In the genomic region with DNA sequence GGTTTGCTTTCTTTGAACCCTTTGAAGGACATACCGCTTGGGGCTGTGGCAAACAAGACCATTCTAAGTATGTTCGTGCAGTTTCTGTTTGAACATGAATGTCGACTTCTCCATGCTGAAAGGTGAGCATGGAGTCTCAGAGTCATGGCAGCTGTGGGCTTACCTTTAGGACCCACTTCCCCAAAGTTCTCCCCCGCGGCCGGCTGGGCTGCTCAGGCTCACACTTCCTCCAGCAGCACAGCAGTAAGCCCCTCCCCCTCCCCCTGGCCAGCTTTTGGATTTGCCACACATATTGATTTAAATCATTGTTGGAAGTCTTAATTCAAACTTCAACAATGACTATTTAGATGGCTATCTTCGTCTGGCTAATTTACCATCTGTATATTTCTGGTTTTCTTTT, we compare ENCODE assay signal across 10 mouse cellular contexts. TPM values are rescaled to one million over a fixed set of nuclear protein-coding genes. Genes with fewer than 3 reads are reported as not detected.
DNase-seq lines count a peak whose midpoint lies in the region; ATAC-seq and TF ChIP-seq lines count a peak whose summit lies in the region.
"Had no signal": no experiment of that assay in that cellular context is flagged by ENCODE, and none has a peak within 500 bp of the region (broad histone marks: within the 10 kb centered on the region; RNA-seq: fewer than 3 reads in every experiment).

No protein-coding gene starts in this region.

- no peak for ATAC-seq in heart, embryonic 16.5 days (replicated peaks; ENCODE audit: extremely low read depth, insufficient read depth, low FRiP score)
- no peak for ATAC-seq in hindbrain, postnatal 0 days
- ATAC-seq in midbrain, embryonic 13.5 days: no peak

- H3K9ac ChIP-seq in heart, embryonic 16.5 days (ENCODE audit: low read length): no peak overlapping the region
- H3K9ac ChIP-seq in hindbrain, postnatal 0 days (replicated peaks; ENCODE audit: low read length): no peak overlapping the region
- 0 out of 2 replicates have a peak overlapping the region, but pooled peaks have one; percentile 36 for H3K9ac ChIP-seq in midbrain, embryonic 13.5 days (replicated peaks)

- peak overlapping the region; percentile 29 for H3K4me3 ChIP-seq in heart, embryonic 16.5 days (ENCODE audit: low read length)
- H3K4me3 ChIP-seq in embryonic facial prominence, embryonic 10.5 days: peak overlapping the region; percentile 46
- H3K4me3 ChIP-seq in hindbrain, postnatal 0 days (ENCODE audit: low read length): no peak overlapping the region
- 0 out of 2 replicates have a peak overlapping the region, but pooled peaks have one; percentile 1 for H3K4me3 ChIP-seq in midbrain, embryonic 13.5 days (replicated peaks)
- no peak overlapping the region for H3K4me3 ChIP-seq in lung, adult 2 months (replicated peaks; ENCODE audit: extremely low read depth, low read depth, low read length)

- H3K27me3 ChIP-seq in heart, embryonic 16.5 days (ENCODE audit: control insufficient read depth, insufficient read depth, low read length): no peaks in the 10 kb centered on the region; the same call in 1 of the 2 replicates
- H3K27me3 ChIP-seq in embryonic facial prominence, embryonic 10.5 days (replicated peaks; ENCODE audit: low read depth, poor library complexity, severe bottlenecking): peaks cover 13% of the 10 kb centered on the region
- H3K27me3 ChIP-seq in hindbrain, postnatal 0 days (ENCODE audit: insufficient read depth, low read length): no peaks in the 10 kb centered on the region
- 0 out of 2 replicates have a peak, but pooled peaks cover 3% of the 10 kb centered on the region for H3K27me3 ChIP-seq in midbrain, embryonic 13.5 days
- H3K27me3 ChIP-seq: CH12.LX had no signal

- no peak for TF ChIP-seq CTCF in hindbrain, postnatal 0 days (IDR thresholded peaks at IDR 0.05; ENCODE audit: low read depth)
- TF ChIP-seq CTCF in lung, adult 2 months (IDR thresholded peaks at IDR 0.05; ENCODE audit: insufficient read depth, low read length): no peak

- H3K36me3 ChIP-seq in heart, embryonic 16.5 days (ENCODE audit: control insufficient read depth, insufficient read depth): no peaks in the 10 kb centered on the region
- H3K36me3 ChIP-seq in embryonic facial prominence, embryonic 10.5 days (replicated peaks): no peaks in the 10 kb centered on the region
- H3K36me3 ChIP-seq in hindbrain, postnatal 0 days (ENCODE audit: insufficient read depth, low read length): no peaks in the 10 kb centered on the region
- no peaks in the 10 kb centered on the region for H3K36me3 ChIP-seq in midbrain, embryonic 13.5 days

- H3K27ac ChIP-seq in heart, embryonic 16.5 days (ENCODE audit: low read length): no peak overlapping the region
- no peak overlapping the region for H3K27ac ChIP-seq in embryonic facial prominence, embryonic 10.5 days (replicated peaks)
- no peak overlapping the region for H3K27ac ChIP-seq in hindbrain, postnatal 0 days
- no peak overlapping the region for H3K27ac ChIP-seq in midbrain, embryonic 13.5 days

- no peaks in the 10 kb centered on the region for H3K4me1 ChIP-seq in heart, embryonic 16.5 days (ENCODE audit: control insufficient read depth, insufficient read depth, low read length)
- peaks cover 14% of the 10 kb centered on the region for H3K4me1 ChIP-seq in embryonic facial prominence, embryonic 10.5 days
- H3K4me1 ChIP-seq in hindbrain, postnatal 0 days (ENCODE audit: insufficient read depth, low read length): 0 out of 2 replicates have a peak, but pooled peaks cover 3% of the 10 kb centered on the region
- peaks cover 11% of the 10 kb centered on the region for H3K4me1 ChIP-seq in midbrain, embryonic 13.5 days (replicated peaks)
- no peaks in the 10 kb centered on the region for H3K4me1 ChIP-seq in lung, adult 2 months (ENCODE audit: control insufficient read depth, insufficient read depth, low read length)

- peak overlapping the region; percentile 52 for H3K4me2 ChIP-seq in heart, embryonic 16.5 days (ENCODE audit: low read depth, low read length)
- H3K4me2 ChIP-seq in hindbrain, postnatal 0 days (ENCODE audit: low read depth, low read length): peak overlapping the region; percentile 46
- peak overlapping the region; percentile 43 for H3K4me2 ChIP-seq in midbrain, embryonic 13.5 days (replicated peaks)

- H3K9me3 ChIP-seq in heart, embryonic 16.5 days (replicated peaks; ENCODE audit: control insufficient read depth, low read length): no peaks in the 10 kb centered on the region
- no peaks in the 10 kb centered on the region for H3K9me3 ChIP-seq in embryonic facial prominence, embryonic 10.5 days
- no peaks in the 10 kb centered on the region for H3K9me3 ChIP-seq in hindbrain, postnatal 0 days (ENCODE audit: low read length)
- H3K9me3 ChIP-seq in midbrain, embryonic 13.5 days: no peaks in the 10 kb centered on the region

- DNase-seq in heart, postnatal 25 days (ENCODE audit: low spot score): no peak
- DNase-seq in embryonic facial prominence, embryonic 10.5 days (ENCODE audit: low spot score): peak; percentile 46
- no peak for DNase-seq in hindbrain, postnatal 0 days (ENCODE audit: low spot score)
- no peak for DNase-seq in layer of hippocampus, adult 18-20 months (ENCODE audit: low spot score in 2 of 2)
- DNase-seq in lung, adult 2 months: no peak
- no peak for DNase-seq in spleen, postnatal 10 days (ENCODE audit: low spot score in 2 of 2)
- DNase-seq: kidney, adult 8-10 months had no signal

- intact Hi-C loops in heart, postnatal 25 days (cut with DNase I): no loop called here

- WGBS in heart, embryonic 16.5 days: 13% methylated on average over 7 of the region's 7 CpGs
- WGBS in embryonic facial prominence, embryonic 10.5 days: 11% methylated on average over 7 of the region's 7 CpGs
- 16% methylated on average over 7 of the region's 7 CpGs for WGBS in hindbrain, postnatal 0 days
- WGBS in midbrain, embryonic 13.5 days: 13% methylated on average over 7 of the region's 7 CpGs
- 11% methylated on average over 7 of the region's 7 CpGs for WGBS in lung, adult 2 months

- TF ChIP-seq POLR2A in lung, adult 2 months (IDR thresholded peaks at IDR 0.05; ENCODE audit: borderline replicate concordance, extremely low read depth, low read depth, low read length): no peak

RNA-seq across cellular contexts. Expression of a gene that starts 44.7 kb away (rescaled TPM):
- 125 and 156 TPM in 2 replicates for polyA plus RNA-seq in heart, embryonic 16.5 days (2015; fragmentation: Nextera tagmentation; extraction: Ambion mirVana)
- total RNA-seq in heart, postnatal 25 days (2021): 10 to 100 TPM; 68.6 to 72.8 TPM
- 153 and 165 TPM in 2 replicates for polyA plus RNA-seq in embryonic facial prominence, embryonic 10.5 days (2016; fragmentation: Nextera tagmentation; extraction: Ambion mirVana)
- total RNA-seq in hindbrain, postnatal 0 days (2014; rRNA removed): 33.4 and 40.8 TPM in 2 replicates
- 148 and 151 TPM in 2 replicates for polyA plus RNA-seq in hindbrain, postnatal 0 days (2015; fragmentation: Nextera tagmentation; extraction: Ambion mirVana)
- 158 and 171 TPM in 2 replicates for polyA plus RNA-seq in midbrain, embryonic 13.5 days (2015; fragmentation: Nextera tagmentation; extraction: Ambion mirVana)
- 10 to 100 TPM; 32.1 to 35.8 TPM for total RNA-seq in layer of hippocampus, adult 18-20 months (2021)
- polyA plus RNA-seq in lung, adult 2 months (2012; rRNA removed): 25.7 and 44.5 TPM in 2 replicates

Comparison
In these comparisons a context has a peak if more than half of its experiments do, and no peak if none do; other contexts are left out.
1. H3K4me3 ChIP-seq: peak in heart, embryonic 16.5 days (single experiment), embryonic facial prominence, embryonic 10.5 days (single experiment) and midbrain, embryonic 13.5 days (single experiment); none in hindbrain, postnatal 0 days (single experiment) and lung, adult 2 months (single experiment).
2. Peak in every context shown above with its lines, with median percentiles within 50 percentile points of each other: H3K4me2 ChIP-seq.